Mouse (Mus musculus): Measurements from ENCODE around the gene Zfp52. TPM values are rescaled to one million over a fixed set of nuclear protein-coding genes. Genes with fewer than 3 reads are reported as not detected.

Zfp52 gene
- polyA plus RNA-seq (2015; fragmentation: Nextera tagmentation; extraction: Ambion mirVana), result 4.3 and 5.1 TPM in 2 replicates

- Histone ChIP-seq H3K9ac (peak within 1 kb of the TSS; percentile 47), H3K4me3 (peak within 1 kb of the TSS; percentile 59), H3K4me1 (peaks cover 24% of the 10 kb centered on the region), H3K27me3 (no peaks in the 10 kb centered on the region), H3K4me2 (peak within 1 kb of the TSS; percentile 79), H3K27ac (peak within 1 kb of the TSS; percentile 74), H3K36me3 (no peaks in the 10 kb centered on the region), H3K9me3 (no peaks in the 10 kb centered on the region)
- WGBS, result 2% methylated on average over 21 of the region's 21 CpGs
- peak; percentile 78 for ATAC-seq (ENCODE audit: borderline replicate concordance, extremely low read depth, low FRiP score, low TSS enrichment)
These were observed at the start of gene Zfp52 for GRCm38 (mm10) chr17:21535096-21536001. Gene Zfp52 (plus strand): TSS chr17:21535539.

DNA sequence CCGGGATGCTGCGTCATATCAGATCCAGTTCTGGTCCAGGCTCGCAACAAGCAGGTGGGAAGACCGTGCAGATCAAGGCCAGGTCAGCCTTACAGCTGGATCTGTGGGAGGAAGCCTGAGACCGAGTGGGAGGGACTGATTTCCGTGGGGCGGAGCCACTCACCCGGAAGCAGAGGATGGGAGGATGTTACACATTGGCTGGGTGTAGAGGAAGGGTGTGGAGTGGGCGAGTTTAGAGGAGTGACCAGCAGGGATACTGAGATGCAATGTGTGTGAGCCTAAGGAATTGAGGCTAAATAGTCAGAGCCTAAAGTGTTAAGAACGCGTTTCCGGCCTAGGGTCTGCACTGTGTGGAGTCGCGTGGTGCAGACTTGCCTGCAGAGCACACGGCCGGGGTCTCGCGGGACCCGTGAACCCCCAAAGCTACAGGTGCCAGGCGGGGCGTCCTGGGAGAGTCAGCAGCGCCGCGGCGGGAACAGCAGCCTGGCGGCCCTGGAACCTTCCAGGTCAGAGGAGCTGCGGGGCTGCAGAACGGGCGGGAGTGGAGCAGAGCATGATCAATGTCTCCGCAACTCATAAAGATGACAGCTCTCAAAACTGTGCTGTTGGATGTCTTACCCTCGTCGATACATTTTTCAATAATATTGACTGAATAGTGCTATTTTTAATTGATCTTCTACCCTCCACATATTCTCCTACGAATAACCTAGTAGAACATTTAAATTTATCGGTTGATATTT, 46.4 kb upstream of the Zfp52 start, which contains the start of gene Zfp53:
TSS of gene Zfp53 (plus strand) at position 239 of the 740 bp plus-strand sequence.
- ATAC-seq (ENCODE audit: borderline replicate concordance, extremely low read depth, low FRiP score, low TSS enrichment), result peak; percentile 100
- under 1% methylated on average over 34 of the region's 34 CpGs for WGBS
- Histone ChIP-seq H3K9ac (peak within 1 kb of the TSS; percentile 50), H3K27me3 (no peaks in the 10 kb centered on the region), H3K9me3 (no peaks in the 10 kb centered on the region), H3K4me3 (peak within 1 kb of the TSS; percentile 57), H3K4me2 (peak within 1 kb of the TSS; percentile 50), H3K4me1 (peaks cover 6% of the 10 kb centered on the region), H3K27ac (peak within 1 kb of the TSS; percentile 77), H3K36me3 (no peaks in the 10 kb centered on the region)

GRCm38 (mm10) chr17:21489500-21490001, 45.8 kb upstream of the Zfp52 start:
- Histone ChIP-seq H3K9me3 (no peaks in the 10 kb centered on the region), H3K9ac (peak overlapping the region; percentile 50), H3K36me3 (no peaks in the 10 kb centered on the region), H3K27ac (peak overlapping the region; percentile 77; the same call in 1 of the 2 replicates), H3K27me3 (no peaks in the 10 kb centered on the region), H3K4me2 (peak overlapping the region; percentile 50), H3K4me3 (peak overlapping the region; percentile 57), H3K4me1 (peaks cover 6% of the 10 kb centered on the region)
- 6% methylated on average over 8 of the region's 8 CpGs for WGBS
- no peak for ATAC-seq (ENCODE audit: borderline replicate concordance, extremely low read depth, low FRiP score, low TSS enrichment)

DNA sequence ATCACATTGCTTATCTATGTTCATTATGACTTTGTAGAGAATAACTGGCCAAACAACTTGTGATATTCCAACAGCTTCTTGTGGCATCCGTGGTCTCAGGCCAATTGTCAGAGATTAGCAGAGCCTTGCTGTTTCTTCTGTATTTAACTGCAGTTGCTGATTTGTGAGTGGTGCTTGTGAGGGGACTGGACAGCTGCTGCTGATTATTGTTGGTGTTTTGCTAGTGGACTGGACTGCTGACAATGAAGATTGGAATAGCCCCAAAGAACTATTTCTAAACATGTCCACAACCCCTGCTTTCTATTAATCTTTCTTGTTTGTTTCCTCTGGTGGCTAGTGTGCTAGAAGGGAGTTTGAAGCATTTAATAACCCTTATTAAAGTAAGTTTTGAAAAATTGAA, 34.0 kb upstream of the Zfp52 start:
- Histone ChIP-seq H3K27ac (no peak overlapping the region), H3K4me2 (no peak overlapping the region), H3K9ac (no peak overlapping the region), H3K36me3 (peaks cover 7% of the 10 kb centered on the region), H3K9me3 (no peaks in the 10 kb centered on the region), H3K27me3 (no peaks in the 10 kb centered on the region), H3K4me3 (no peak overlapping the region), H3K4me1 (no peaks in the 10 kb centered on the region)
- WGBS, result 64% methylated on average over 1 of the region's 1 CpGs
- no peak for ATAC-seq (ENCODE audit: borderline replicate concordance, extremely low read depth, low FRiP score, low TSS enrichment)

DNA sequence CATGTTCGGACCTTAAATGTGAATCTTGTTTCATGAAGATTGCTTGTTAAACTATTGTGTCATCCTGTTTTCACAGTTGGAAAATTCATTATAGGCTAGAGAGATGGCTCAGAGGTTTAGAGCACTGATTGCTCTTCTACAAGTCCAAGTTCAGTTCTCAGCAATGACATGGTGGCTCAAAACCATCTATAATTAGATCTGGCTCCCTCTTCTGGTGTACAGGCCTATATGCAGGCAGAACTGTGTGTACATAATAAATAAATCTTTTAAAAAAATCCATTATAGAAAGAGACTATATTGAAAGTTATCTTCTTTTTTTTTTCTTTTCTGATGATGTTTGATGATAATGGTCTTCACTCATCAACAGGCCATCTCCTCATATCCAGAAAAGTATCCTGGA, 30.8 kb upstream of the Zfp52 start:
- WGBS, result 98% methylated on average over 1 of the region's 1 CpGs
- ATAC-seq (ENCODE audit: borderline replicate concordance, extremely low read depth, low FRiP score, low TSS enrichment), result no peak

GRCm38 (mm10) chr17:21506258-21506657, 29.1 kb upstream of the Zfp52 start:
- Histone ChIP-seq H3K4me3 (no peak overlapping the region), H3K27me3 (no peaks in the 10 kb centered on the region), H3K4me2 (no peak overlapping the region), H3K27ac (no peak overlapping the region), H3K4me1 (no peaks in the 10 kb centered on the region), H3K9ac (no peak overlapping the region), H3K9me3 (no peaks in the 10 kb centered on the region), H3K36me3 (peaks cover 11% of the 10 kb centered on the region)
- no peak for ATAC-seq (ENCODE audit: borderline replicate concordance, extremely low read depth, low FRiP score, low TSS enrichment)
- 94% methylated on average over 3 of the region's 3 CpGs for WGBS

More for the DNA sequence above, 30.8 kb upstream of the Zfp52 start:
- no peaks in the 10 kb centered on the region for H3K9me3 ChIP-seq
- H3K4me1 ChIP-seq, result no peaks in the 10 kb centered on the region
- peaks cover 13% of the 10 kb centered on the region for H3K36me3 ChIP-seq
- H3K27me3 ChIP-seq, result no peaks in the 10 kb centered on the region
- no peak overlapping the region for H3K27ac ChIP-seq
- no peak overlapping the region for H3K4me3 ChIP-seq
- no peak overlapping the region for H3K4me2 ChIP-seq
- no peak overlapping the region for H3K9ac ChIP-seq

- no peaks in the 10 kb centered on the region for H3K27me3 ChIP-seq
- no peak overlapping the region for H3K4me3 ChIP-seq
- no peak for ATAC-seq (ENCODE audit: borderline replicate concordance, extremely low read depth, low FRiP score, low TSS enrichment)
- no peak overlapping the region for H3K4me2 ChIP-seq
- peaks cover 9% of the 10 kb centered on the region for H3K36me3 ChIP-seq
- no peaks in the 10 kb centered on the region; the same call in 1 of the 2 replicates for H3K4me1 ChIP-seq
- no peak overlapping the region for H3K9ac ChIP-seq
- H3K27ac ChIP-seq, result no peak overlapping the region
- no peaks in the 10 kb centered on the region for H3K9me3 ChIP-seq
These were observed 25.6 kb upstream of the Zfp52 start for GRCm38 (mm10) chr17:21509756-21510155.

DNA sequence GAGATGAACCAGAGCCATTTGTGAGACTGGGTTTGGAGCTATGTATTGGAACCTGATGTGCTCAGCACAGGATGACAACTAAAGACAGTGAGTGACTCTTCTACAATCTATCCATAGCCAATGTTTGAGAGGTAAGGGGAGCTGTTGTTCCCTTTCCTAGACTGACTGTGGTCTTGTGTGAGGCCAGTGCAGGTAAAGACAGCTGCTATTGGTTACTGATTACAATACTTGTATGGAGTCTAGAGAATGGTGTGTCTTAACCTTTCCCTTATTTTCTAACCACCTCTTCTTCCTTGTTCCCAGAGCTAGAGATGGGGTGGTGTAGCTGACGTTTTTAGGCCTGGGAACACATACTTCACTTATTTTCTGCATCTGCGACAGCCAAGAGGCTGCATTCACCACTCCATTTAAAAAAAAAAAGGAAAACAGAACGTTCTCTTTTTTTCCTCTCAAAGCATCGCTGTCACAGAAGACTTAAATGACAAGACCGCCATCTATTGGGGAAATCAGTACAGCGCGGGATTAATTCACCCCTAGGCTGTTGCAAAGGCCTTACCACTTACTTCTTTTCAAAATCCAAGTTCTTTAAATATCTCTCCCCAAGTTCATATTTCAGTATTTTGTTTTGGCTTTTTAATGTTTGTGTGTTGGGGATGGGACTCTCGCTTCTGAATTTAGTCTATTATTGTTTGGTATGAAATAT, 19.8 kb upstream of the Zfp52 start:
- no peaks in the 10 kb centered on the region for H3K27me3 ChIP-seq
- H3K9ac ChIP-seq, result 0 out of 2 replicates have a peak overlapping the region, but pooled peaks have one; percentile 62
- H3K4me3 ChIP-seq, result peak overlapping the region; percentile 62
- ATAC-seq (ENCODE audit: borderline replicate concordance, extremely low read depth, low FRiP score, low TSS enrichment), result peak; percentile 66; the same call in 1 of the 2 replicates
- 0% methylated on average over 8 of the region's 8 CpGs for WGBS
- peak overlapping the region; percentile 86 for H3K4me2 ChIP-seq
- no peaks in the 10 kb centered on the region for H3K36me3 ChIP-seq
- no peaks in the 10 kb centered on the region for H3K9me3 ChIP-seq
- peaks cover 9% of the 10 kb centered on the region for H3K4me1 ChIP-seq
- peak overlapping the region; percentile 96 for H3K27ac ChIP-seq

- Histone ChIP-seq H3K4me2 (peak overlapping the region; percentile 86), H3K9ac (peak overlapping the region; percentile 62), H3K4me3 (peak overlapping the region; percentile 62), H3K36me3 (no peaks in the 10 kb centered on the region), H3K9me3 (no peaks in the 10 kb centered on the region), H3K4me1 (peaks cover 9% of the 10 kb centered on the region), H3K27me3 (no peaks in the 10 kb centered on the region), H3K27ac (peak overlapping the region; percentile 96)
- WGBS, result under 1% methylated on average over 37 of the region's 37 CpGs
- peak; percentile 92 for ATAC-seq (ENCODE audit: borderline replicate concordance, extremely low read depth, low FRiP score, low TSS enrichment)
These were observed 18.9 kb upstream of the Zfp52 start for GRCm38 (mm10) chr17:21516201-21517129.

DNA sequence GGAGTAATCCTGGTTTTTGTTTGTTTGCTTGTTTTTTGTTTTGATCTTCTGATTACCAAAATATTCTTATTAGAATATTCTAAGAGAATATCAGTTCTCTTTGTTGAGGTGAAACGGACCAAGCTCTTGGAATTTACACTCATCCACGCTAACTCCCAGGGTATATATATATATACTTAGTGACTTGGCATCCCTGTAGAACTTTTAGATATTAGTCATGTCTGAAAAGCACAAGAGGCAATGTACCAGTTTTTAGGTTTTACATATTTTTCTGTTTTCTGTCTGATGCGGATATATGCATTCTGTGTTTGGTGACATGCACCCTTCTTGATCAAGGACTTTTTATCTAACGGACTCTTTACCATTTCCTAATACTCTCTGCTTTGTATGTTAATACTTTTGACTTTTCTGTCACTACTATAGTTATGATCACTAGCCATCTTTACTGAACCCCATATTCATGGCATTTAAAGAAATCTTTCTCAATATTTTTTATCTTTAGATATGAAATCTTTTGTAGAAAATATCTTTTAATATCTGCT, 18.1 kb upstream of the Zfp52 start:
- Histone ChIP-seq H3K4me1 (peaks cover 9% of the 10 kb centered on the region; the same call in 1 of the 2 replicates), H3K27me3 (no peaks in the 10 kb centered on the region), H3K9me3 (no peaks in the 10 kb centered on the region), H3K4me3 (peak overlapping the region; percentile 62), H3K4me2 (peak overlapping the region; percentile 86), H3K36me3 (no peaks in the 10 kb centered on the region), H3K9ac (peak overlapping the region; percentile 62), H3K27ac (peak overlapping the region; percentile 96)
- WGBS, result 26% methylated on average over 4 of the region's 4 CpGs
- no peak for ATAC-seq (ENCODE audit: borderline replicate concordance, extremely low read depth, low FRiP score, low TSS enrichment)

Data from lung, embryonic 15.5 days (tissue).